Mouse (Mus musculus) erythroblast, embryonic 14.5 days (primary cell): ENCODE data around the gene Stra6.

Source experiments
- GATA1 ChIP-seq: IDR thresholded peaks from 2 replicates; pipeline ENCODE4 v1.6.1; 2012; ENCODE audit warnings: low read length, inconsistent platforms, mixed read lengths
- TAL1 ChIP-seq: IDR thresholded peaks from 3 replicates; pipeline ENCODE4 v1.6.1; 2012; ENCODE audit warnings: low read length, inconsistent platforms, mixed read lengths

- no peak for TF ChIP-seq GATA1
- TF ChIP-seq TAL1 = no peak
Measured at GRCm38 (mm10) chr9:58177165-58177564, 113.6 kb downstream of the Stra6 start.
